Mouse (Mus musculus) thymus, adult 18-20 months (tissue): Measurements from ENCODE around the gene Pacrg.

Experiments
- DNase-seq, 2 experiments: peaks; one replicate each; pipeline ENCODE4 v3.0.0; 2022; ENCODE audit warnings: mixed read lengths in 2 of 2

The Pacrg gene

DNA sequence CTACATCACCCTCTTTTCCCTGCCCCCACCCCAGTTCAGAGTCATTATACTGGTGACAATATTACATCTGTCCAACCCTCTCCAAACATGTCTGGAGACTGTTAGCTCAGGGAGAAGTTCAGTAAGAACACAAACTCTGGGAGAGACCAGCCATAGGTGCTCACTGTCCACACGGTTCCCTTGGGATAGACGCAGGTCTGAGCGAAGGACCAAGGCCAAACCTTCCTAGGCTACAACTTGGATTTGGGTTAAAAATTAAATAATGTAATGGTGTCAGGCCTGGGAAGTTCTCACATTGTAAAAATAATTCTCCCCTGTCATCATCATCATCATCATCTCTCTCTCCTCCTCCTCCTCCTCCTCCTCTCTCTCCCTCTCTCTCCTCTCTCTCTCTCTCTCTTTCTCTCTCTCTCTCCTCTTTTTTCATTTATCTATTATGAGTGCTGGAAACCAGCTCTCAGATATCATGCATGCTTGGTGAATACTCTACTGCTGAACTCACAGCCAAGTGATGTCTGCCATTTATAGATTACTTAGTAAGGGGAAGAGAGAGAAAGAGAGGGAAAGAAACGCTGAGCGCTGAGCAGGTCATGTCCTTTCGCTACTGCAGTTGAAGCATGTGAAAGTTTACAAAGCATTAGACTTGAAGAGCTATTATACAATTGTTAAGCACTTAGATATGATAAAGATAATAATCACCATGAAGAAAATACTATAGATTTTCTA lies 215.2 kb downstream of the Pacrg start:
- no peak for DNase-seq

DNA sequence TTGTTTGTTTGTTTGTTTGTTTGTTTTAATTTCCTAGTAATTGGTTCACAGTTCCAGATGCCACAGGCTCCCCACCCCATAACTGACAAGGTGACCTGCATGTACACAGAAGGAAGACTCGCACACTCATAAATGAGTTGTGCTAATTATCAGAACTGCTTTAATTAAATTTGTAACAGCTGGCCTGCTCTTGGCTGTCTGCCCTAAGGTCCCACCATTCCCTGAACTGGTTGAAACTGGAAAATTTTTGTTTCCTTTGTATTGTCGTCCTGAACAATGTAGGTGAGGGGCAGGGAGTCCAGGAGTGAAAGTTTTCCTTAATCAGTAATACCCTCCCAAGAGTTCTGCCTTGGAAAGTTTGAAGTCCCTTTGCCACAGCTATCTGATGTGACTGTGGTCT lies 219.5 kb downstream of the Pacrg start:
- no peak for DNase-seq

DNA sequence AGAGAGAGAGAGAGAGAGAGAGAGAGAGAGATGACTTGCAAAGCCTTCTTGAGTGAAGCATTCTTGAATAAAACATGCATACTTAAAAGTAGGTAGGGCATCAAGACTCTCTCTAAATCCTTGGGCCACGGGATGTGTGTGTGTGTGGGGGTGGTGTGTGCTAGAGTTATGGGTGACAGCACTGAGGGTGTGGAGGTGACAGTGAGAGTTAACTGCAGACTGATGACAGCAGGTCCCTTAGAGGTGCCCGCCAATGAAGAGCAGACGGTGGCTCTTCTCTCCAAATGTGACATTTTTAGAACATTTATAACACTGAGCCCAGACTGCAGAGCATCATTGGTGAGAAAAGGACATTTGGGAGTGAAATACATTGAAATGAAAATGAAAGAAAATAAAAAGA lies 220.2 kb downstream of the Pacrg start:
- no peak for DNase-seq

DNA sequence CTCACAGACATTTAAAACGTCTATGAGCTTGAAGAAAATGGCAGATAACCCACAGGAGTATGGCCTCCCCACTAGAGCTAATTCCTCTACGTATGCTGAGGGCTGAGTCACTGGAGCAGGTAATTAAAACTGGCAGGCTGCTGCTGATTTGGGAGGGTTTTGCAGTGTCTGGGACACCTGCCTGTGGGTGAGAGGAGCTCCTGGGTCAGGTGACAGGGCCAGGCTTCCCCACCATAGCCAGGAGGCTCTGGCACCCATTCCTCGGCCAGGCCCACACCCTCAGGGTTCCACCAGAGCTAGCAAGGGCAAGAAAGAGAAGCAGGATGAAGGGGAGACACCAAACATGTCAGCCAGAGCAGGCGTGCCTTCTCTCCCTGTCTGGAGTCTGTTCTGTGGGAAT lies 222.5 kb downstream of the Pacrg start:
- DNase-seq, result no peak

DNA sequence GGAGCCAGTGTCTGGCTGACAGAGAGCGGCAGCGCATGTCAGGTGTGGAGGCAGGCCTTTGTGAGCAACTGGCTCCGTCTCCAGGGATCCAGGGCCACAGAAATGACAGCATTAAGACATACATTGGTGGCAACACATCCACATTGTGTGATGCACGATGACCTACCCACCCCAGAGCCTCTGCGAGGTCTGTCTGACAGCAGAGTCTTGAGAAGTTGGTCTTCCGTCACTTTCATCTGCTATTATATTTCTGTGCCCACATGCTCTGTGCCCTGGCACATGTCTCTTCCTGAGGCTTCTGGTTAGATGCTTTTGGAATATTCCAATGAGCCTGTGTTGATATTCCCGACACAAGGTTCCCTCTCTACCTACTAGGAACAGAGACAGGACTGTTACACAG lies 224.5 kb downstream of the Pacrg start:
- DNase-seq, result no peak

DNA sequence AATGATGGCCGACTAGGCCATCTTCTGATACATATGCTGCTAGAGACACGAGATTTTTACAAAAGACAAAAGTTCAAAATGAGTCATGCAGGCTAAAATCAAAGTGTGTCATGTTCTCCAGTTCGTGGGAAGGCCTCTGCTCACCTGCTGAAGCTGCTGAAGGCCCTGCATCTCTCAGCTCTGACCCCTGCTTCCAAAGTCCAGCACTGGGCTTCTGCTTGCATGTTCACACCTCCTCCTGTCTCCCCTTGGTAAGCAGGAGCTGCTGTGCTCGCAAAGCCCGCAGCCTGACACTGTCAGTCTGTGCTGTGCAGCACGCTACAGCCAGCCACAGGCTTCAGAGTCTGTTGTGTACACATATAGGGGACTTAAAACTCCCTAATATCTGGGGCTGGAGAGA lies 225.4 kb downstream of the Pacrg start:
- DNase-seq, result no peak

DNA sequence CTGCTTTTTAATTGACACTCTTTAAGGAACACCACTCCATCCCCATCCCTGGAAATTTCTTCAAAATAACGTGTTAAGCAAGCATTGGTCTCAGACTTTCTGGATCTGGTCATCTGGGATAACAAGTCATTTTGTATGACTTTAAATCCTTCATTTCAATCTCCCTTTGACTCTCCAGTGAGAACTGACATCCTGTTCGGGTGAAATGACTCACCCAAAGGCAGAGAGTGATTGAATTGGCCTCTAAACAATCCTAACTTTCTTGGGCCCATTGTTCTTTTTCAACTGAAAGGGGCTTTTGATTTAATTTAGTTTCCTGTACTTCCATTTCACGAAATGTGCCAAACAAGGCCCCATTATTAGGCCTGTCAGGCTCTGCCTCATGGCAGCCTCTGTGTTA lies 228.5 kb downstream of the Pacrg start:
- DNase-seq, result no peak

DNA sequence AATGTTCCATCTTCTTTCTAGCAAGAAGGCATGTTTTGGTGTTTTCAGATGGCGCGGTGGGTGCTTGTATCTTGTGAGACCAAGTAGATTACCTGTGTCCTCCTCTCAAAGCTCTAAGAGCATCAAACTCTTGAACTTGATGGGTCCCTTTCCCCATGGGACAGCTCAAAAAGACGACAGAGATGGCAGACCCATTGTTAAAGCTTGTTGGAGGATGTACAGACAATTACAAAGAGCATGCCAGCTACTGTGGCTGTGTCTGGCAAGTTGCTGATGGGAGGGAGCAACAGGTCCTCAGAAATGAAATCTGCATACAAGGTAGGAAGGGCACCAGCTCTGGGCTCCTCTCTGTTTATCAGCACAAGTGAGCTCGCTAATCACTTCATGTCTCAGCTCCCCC lies 232.0 kb downstream of the Pacrg start:
- no peak for DNase-seq

DNA sequence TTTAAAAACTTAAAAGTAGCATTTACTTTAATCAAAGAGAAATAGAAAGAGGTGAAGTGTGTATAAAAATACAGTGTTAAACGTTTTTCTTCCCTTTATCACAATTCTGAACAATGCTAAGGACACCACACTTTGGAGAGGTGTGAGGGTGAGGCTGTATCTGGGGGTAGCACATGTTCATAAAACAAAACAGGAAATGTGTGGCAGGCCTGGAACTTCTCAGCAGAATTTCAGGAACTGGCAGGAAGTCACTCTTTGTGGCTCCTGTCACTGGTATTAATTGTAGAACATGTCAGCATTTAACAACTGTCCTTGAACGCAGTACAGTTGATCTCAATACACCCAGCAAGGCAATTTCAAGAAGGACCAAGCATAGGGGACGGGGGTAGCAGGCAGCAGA lies 234.0 kb downstream of the Pacrg start:
- no peak for DNase-seq

DNA sequence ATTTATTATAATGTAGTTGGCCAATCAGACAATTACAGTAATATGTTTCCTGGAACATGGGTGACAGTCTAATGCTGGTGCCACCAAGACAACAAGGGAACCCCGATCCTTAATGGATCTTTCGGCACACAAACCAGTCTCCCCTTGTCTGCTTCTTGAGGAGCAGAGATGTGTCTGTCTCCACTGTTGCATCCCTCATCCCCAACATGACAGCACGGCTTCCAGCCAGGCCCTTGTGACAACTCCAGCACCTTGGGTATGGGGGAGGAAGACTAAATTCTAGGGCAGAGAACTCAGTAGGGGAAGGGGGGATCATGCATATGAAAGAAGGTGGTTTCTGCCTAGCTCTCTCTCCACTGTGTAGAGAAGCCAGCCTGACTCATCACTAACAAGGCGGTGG lies 242.4 kb downstream of the Pacrg start:
- DNase-seq, result no peak

DNA sequence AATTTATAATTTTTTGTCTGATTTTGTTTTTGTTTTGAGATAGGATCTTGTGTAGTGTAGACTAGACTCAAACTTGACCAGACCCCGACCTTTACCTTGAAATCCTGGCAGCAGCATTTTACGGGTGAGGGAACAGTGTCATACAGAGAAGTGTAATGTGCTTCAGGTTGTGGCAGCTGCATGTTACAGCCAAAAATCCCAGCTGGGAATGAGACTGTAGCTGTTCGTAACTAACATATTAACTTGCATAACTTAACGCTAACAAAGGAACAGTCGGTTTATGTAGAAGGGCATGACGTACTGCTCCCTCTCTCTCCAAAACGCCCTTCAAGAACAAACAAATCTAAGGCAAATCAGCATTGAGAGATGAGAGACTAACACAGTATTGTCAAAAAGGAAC lies 250.5 kb downstream of the Pacrg start:
- no peak for DNase-seq

DNA sequence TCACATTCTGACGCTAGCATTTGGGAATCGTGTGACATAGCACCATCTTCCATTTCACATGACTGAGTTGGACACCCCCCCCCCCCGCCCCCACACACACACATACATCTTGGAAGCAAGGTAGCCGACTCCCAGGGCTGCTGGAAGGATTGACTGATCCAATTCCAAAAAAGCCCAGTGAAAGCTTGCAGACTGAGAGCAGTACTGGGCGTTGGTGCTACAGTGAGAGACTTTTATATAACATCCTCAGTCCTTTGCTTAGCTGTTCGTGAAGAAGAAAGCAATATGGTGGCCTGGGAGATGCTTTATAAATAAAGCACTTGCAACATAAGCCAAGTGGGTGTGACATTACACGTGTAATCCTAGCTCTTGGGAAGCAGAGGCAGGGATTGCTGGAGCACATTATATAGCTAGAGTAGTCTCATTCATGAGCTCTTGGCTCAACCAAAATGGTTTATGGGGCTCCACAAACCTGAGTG lies 251.2 kb downstream of the Pacrg start:
- DNase-seq, result no peak

DNA sequence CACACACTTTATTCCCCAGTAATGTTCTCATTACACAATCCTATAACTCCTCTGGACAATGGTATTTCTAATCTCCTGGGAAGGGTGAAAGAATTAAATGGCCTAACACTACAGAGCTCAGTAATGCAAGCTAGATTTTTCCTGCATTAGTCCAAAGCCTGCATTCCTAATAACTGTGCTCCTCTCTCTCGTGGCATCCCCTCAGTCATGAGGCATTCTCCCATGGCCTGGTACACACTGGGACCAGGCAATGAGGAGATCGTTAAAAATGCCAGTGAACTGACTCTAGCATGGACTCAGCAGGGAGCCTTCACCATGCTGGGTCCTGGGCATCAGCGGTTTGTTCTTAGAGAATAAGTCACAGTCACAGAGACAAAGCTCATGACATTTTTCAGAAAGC lies 256.8 kb downstream of the Pacrg start:
- no peak for DNase-seq

DNA sequence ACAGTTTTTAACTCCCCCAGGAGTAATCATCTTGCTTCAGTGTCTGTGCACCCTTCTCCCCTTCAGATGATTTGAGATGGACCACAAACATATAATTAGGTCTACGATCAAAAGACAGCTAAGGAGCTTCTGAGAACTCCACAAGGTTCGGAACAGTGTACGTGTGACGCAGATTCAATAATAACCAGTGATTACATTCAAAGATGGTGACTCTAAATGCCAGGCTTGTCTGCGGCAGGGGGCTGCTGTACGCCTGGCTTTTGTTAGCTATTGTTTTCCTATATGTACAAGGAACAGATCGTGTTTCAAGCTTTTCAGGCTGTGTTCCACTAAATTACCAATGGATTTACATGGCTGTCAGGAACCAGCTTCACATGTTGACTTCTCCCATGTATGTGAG lies 264.8 kb downstream of the Pacrg start:
- DNase-seq, result no peak

DNA sequence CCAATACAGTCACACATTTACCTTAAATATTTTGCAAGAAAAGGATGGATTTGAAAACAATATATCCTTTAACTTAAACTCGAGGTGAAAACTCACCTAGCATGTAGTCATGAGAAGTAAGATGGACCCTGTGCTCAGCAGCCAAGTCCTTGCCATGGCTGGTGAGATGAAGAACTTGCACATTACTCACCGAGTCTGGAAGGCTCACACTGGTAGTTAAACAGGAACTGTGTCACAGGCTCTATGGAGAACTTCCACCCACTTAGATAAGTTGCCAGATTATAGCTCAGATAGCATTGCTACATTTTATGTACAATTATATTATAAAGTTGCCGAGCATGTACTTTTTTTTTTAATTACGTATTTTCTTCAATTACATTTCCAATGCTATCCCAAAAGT lies 267.7 kb downstream of the Pacrg start:
- no peak for DNase-seq

DNA sequence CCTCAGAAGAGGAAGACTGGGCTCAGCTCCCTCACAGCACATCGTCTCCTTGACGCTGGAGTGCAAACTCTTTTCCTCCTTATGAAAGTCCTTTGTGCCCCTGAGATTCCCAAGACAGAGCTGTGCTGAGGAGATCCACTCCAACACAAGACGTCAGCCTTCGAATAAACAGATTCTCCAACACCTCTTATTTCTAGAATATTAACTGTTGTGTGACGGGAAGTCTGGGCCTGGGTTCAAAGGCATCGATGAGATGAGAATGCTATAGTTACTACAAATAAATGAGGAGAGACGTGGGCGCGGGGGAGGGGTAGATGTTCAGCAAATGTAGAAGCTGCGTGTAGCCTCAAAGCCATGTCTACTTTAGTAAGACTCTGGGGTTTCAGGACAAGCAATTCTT lies 270.8 kb downstream of the Pacrg start:
- DNase-seq, result no peak

DNA sequence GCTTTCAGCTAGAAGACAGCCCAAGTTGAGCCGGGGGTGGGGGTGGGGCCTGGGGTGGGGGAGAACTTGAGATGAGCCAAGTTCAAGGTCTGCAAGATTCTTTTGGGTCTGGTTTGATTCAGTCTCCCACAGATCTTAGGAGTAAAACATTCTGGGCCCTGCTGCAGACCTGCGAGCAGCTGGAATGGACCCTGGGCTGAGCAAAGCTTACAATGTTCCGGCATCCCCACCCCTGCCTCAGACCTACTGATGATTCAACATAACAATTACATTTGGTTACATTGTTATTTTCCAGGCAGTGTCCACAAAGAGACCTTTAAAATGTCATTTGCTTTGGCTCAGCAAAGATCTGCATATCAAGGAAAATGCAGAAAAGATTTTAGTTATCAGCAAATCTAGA lies 272.7 kb downstream of the Pacrg start:
- no peak for DNase-seq

DNA sequence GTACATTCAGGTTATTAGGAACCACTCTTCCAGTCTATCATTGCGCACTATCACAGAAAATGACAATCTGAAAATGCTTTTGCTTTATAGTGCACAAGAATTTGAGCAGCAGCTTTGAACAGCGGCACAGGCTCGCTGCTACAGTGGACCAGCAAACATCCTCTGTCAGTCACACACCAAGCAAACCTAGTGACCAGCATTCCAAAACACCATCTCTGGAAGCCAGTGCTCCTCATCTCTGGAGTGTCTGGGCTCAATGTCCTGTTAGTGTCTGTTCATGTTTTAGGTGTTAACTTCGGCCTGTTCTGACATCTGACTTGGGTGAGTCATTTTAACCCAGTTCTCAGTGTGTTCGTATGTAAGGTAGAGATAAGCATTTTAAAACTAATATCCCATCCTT lies 275.9 kb downstream of the Pacrg start:
- no peak for DNase-seq

DNA sequence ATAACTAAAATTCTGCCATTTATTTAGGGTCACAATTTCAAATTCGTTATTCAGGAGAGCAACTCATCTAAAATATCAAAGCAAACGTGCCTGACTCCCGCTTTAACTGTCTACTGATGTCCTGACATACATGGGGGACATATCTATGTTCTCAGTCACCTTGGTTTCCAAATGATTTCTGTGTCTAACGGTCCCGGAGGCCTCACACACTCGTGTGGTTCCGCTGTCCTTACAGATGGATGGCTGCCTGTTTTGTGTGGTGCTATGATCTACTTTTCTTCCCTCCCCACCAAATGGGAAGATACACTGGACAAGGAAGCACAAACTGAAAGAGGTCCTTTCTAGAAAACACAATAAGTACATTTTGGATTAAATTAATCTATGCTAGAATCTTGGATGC lies 277.2 kb downstream of the Pacrg start:
- DNase-seq, result no peak

DNA sequence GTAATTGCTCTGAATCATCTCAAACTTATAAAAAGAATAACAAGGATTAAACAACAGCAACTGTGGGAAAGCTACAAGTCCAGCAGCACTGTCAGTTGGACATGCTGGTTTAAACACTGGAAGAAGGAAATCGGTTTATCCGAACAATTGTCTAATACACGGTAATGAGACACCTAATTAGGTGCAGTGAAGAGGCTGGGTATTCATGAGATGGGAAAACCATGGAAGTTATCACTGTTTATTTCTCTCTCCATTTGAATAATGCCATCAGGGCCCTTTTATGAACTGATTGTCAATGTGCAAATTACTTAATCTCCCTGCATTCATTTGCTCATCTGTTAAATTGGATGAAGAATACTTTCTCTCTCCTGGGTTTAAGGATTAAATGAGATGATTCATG lies 280.1 kb downstream of the Pacrg start:
- DNase-seq, result no peak

DNA sequence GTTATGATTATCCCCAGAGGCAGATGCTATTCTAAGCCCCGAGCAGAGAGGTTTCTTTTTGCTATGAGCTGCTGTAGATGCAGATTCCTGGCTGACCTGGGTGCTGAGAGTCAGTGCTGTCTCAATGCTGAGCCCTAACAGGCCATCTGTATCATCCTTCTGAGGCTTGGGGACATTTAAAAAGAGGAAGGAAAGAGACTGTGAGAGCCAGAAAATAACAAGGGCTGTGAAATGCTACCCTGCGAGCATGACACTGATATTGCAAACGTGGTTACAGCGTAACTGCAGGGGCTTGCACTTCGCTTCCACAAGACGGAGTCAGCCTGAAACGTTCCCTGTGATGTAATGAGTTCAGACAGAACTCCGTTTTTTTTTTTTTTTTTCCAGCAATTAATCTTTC lies 281.4 kb downstream of the Pacrg start:
- no peak for DNase-seq

DNA sequence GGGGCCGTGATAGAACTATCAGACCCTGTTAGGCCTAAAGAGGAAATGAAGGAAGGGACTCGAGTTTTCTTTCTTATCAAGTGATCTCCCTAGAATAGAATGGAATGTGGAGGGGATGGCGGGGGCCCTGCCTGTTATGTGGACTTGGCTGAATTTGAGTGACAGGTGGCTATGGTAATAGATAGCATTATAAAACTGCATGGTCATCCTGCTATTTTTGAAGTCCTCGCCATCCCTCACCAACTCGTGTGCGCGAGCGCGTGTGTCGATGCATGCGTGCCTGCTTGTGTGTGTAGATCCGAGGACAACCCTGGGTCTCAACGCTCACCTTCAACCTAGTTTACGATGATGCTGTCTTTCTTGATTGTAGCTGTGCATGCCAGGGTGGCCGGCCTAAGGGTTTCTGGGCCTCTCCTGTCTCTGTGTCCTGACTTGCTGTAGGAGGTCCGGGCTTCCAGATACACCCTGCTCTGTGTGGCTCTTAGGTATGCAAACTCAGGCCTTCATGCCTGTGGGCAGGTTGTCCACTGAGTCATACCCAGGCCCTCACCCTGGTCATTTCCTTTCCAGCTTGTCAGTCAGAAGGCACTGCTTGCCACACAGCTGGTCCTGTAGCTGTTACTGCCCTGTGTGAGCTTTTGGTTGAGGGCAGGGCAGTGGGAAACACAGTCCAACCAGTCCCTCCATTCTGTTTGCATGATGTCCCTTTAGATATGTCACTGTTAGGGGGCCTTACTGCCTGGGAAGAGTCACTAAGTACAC lies 287.6 kb downstream of the Pacrg start:
- no peak for DNase-seq

DNA sequence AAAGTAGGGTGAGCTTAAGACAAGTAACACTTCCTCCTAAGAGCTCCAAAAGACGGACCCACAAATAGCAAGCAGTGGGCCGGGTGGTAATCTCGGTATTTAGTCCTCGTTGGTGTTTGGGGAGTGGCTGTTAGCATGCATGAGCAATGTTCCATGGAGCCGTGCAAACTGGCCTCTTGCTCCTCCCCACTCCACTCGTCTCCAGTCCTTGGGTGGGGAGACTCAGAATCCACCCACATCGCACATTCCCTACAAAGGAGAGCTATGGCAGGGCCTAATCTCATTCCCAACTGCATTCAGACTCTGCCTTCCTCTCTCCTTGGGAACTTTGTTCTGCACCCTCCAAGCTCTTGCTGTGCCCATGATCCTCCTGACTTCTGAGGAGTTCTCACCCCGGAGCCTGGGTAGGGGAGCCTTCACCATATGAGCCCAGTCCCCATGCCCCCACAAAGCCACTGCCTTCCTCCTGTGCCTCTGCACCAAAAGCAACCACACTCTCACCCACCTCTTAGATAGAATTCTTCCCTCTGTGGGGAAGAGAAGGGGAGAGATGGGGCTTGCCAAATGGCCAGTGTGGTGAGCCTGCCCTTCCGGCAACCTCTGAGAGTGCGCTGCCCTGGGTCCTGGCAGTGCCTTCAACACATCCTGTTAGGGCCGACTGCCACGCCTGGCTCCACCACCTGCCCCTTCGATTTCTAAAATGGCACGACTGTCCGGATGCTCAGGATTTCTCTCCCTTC lies 289.2 kb downstream of the Pacrg start:
- DNase-seq, result no peak

DNA sequence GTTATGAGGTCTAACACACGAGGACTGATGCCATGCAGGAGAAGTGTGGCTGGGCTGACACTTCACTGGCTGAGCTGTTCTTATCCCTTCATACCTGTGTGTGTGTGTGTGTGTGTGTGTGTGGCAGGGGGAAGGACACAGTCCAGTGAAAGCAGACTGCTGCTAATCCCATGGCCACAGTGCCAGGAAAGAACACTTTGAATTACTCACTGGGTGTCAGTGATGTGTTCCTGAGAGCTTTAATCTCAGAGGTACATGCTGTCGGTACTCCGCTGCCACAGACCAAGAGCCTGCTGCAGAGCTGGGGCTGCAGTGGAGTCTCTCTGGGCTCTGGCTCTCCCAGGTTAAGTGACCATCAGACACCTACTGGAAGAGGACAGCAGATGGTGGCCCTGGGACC lies 290.3 kb downstream of the Pacrg start:
- DNase-seq, result no peak
